Mouse (Mus musculus) hindbrain, embryonic 11.5 days (tissue): Measurements from ENCODE around the gene Gm20896. TPM values are rescaled to one million over a fixed set of nuclear protein-coding genes. Genes with fewer than 3 reads are reported as not detected.
"Not testable (repeated sequence)": the region's sequence is repeated elsewhere in the genome, so short reads cannot be mapped to it uniquely, and the experiment has no call there.

Source experiments
- ATAC-seq: fragments of 200-750 bp; cut with Nextera tagmentation; 2 replicates; pipeline ENCODE4 v1.8.0; 2017; ENCODE audit warnings: mild to moderate bottlenecking, moderate TSS enrichment, moderate library complexity; ENCODE audit not compliant: low FRiP score
- DNase-seq: peaks from one replicate; pipeline ENCODE4 v3.0.0-alpha.2; 2015; ENCODE audit warnings: low spot score
- H3K27ac ChIP-seq: fragments of 300-500 bp; sonication (generic); 2 replicates; pipeline ENCODE4 v1.5.1; 2014; ENCODE audit warnings: mild to moderate bottlenecking, low read depth, low read length
- H3K27me3 ChIP-seq: fragments of 300-500 bp; sonication (generic); 2 replicates; pipeline ENCODE4 v1.6.1; 2014; ENCODE audit warnings: mild to moderate bottlenecking, low read length, moderate library complexity, mixed read lengths; ENCODE audit not compliant: control insufficient read depth, insufficient read depth
- H3K36me3 ChIP-seq: fragments of 300-500 bp; sonication (generic); 2 replicates; pipeline ENCODE4 v1.6.1; 2014; ENCODE audit warnings: mild to moderate bottlenecking, low read length, moderate library complexity, mixed read lengths; ENCODE audit not compliant: control insufficient read depth, insufficient read depth
- H3K4me1 ChIP-seq: fragments of 300-500 bp; sonication (generic); replicated peaks from 2 replicates; pipeline ENCODE4 v1.6.1; 2014; ENCODE audit warnings: low read length, mixed read lengths; ENCODE audit not compliant: control insufficient read depth, insufficient read depth
- H3K4me2 ChIP-seq: fragments of 300-500 bp; sonication (generic); replicated peaks from 2 replicates; pipeline ENCODE4 v1.6.1; 2014; ENCODE audit warnings: mild to moderate bottlenecking, low read depth, low read length
- H3K4me3 ChIP-seq: fragments of 300-500 bp; sonication (generic); 2 replicates; pipeline ENCODE4 v1.5.1; 2014; ENCODE audit warnings: low read depth, low read length
- H3K9ac ChIP-seq: fragments of 300-500 bp; sonication (generic); 2 replicates; pipeline ENCODE4 v1.6.1; 2014; ENCODE audit warnings: low read depth, low read length
- H3K9me3 ChIP-seq: fragments of 300-500 bp; sonication (generic); 2 replicates; pipeline ENCODE4 v1.6.1; 2016; ENCODE audit warnings: low read length; ENCODE audit not compliant: control insufficient read depth
- WGBS: fragments of 180-500 bp; shearing (Covaris S2); extraction: QIAGEN DNeasy Blood & Tissue Kit; methylation state at CpG from one replicate; pipeline ENCODE4 v1.1.7; 2014; 5-methylcytosine and 5-hydroxymethylcytosine counted together
- polyA plus RNA-seq: library from polyadenylated mRNA; unstranded; fragments of >200 nt; fragmentation: Nextera tagmentation; extraction: Ambion mirVana; gene quantifications from 2 replicates; pipeline ENCODE4 v1.2.1, GENCODE M21; 2014

Gene Gm20896
- not detected in 2 replicates for polyA plus RNA-seq

DNA sequence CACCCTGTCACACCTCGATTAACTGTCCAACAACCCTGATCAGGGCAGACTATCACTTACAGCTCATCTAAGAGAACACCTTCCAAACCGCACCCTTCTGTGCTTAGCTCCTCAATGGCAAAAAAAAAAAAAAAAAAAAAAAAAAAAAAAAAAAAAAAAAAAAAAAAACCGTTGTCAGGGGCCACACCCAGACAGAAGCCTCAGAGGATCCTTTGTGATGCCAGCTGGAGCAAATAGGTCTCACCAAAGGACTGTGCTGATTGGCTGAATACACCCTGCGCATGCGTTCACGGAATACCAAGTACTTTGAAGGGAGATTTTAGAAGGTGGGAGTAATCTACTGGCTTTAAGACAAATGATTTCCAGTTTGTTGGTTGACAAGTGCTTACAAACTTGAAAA lies at the start of gene Gm20896:
Gm20896 (minus strand) TSS at position 101 of the 400 bp plus-strand sequence.
- H3K36me3 ChIP-seq, H3K27me3 ChIP-seq, H3K9ac ChIP-seq, ATAC-seq, H3K4me3 ChIP-seq, DNase-seq, H3K27ac ChIP-seq, H3K4me2 ChIP-seq, H3K4me1 ChIP-seq, H3K9me3 ChIP-seq: not testable (repeated sequence)
- 100% methylated on average over 1 of the region's 6 CpGs for whole genome bisulfite sequencing
